Mouse (Mus musculus) midbrain, postnatal 0 days (tissue): Measurements from ENCODE around the gene Pfdn2. TPM values are rescaled to one million over a fixed set of nuclear protein-coding genes. Genes with fewer than 3 reads are reported as not detected.

ENCODE experiments used
- ATAC-seq: fragments of 200-750 bp; cut with Nextera tagmentation; 2 replicates; pipeline ENCODE4 v1.8.0; 2017; ENCODE audit warnings: moderate number of reproducible peaks, mild to moderate bottlenecking, moderate TSS enrichment, moderate library complexity; ENCODE audit not compliant: low FRiP score
- DNase-seq: peaks from one replicate; pipeline ENCODE4 v3.0.0-alpha.2; 2015; ENCODE audit warnings: low spot score
- H3K27ac ChIP-seq: fragments of 300-500 bp; sonication (generic); 2 replicates; pipeline ENCODE4 v1.5.1; 2014; ENCODE audit warnings: low read depth, mild to moderate bottlenecking, low read length, mixed read lengths
- H3K27me3 ChIP-seq: fragments of 300-500 bp; sonication (generic); 2 replicates; pipeline ENCODE4 v1.6.1; 2014; ENCODE audit warnings: low read length, control low read depth, mixed read lengths; ENCODE audit not compliant: insufficient read depth
- H3K36me3 ChIP-seq: fragments of 300-500 bp; sonication (generic); 2 replicates; pipeline ENCODE4 v1.6.1; 2014; ENCODE audit warnings: low read length, control low read depth, mixed read lengths; ENCODE audit not compliant: insufficient read depth
- H3K4me1 ChIP-seq: fragments of 300-500 bp; sonication (generic); 2 replicates; pipeline ENCODE4 v1.6.1; 2014; ENCODE audit warnings: mild to moderate bottlenecking, control low read depth, antibody characterized with exemption, low read length, mixed read lengths; ENCODE audit not compliant: insufficient read depth
- H3K4me2 ChIP-seq: fragments of 300-500 bp; sonication (generic); 2 replicates; pipeline ENCODE4 v1.6.1; 2014; ENCODE audit warnings: low read depth, mild to moderate bottlenecking, low read length, mixed read lengths; ENCODE audit not compliant: poor library complexity, severe bottlenecking
- H3K4me3 ChIP-seq: fragments of 300-500 bp; sonication (generic); 2 replicates; pipeline ENCODE4 v1.5.1; 2014; ENCODE audit warnings: low read depth, mild to moderate bottlenecking, low read length, moderate library complexity
- H3K9ac ChIP-seq: fragments of 300-500 bp; sonication (generic); replicated peaks from 2 replicates; pipeline ENCODE4 v1.6.1; 2014; ENCODE audit warnings: mild to moderate bottlenecking, low read length, moderate library complexity, mixed read lengths; ENCODE audit not compliant: poor library complexity, severe bottlenecking
- H3K9me3 ChIP-seq: fragments of 300-500 bp; sonication (generic); 2 replicates; pipeline ENCODE4 v1.6.1; 2016; ENCODE audit warnings: low read length, control low read depth
- CTCF ChIP-seq: IDR thresholded peaks from 2 replicates; pipeline ENCODE4 v1.5.1; 2016; ENCODE audit warnings: antibody characterized with exemption, mild to moderate bottlenecking
- WGBS: fragments of 180-500 bp; shearing (Covaris S2); extraction: QIAGEN DNeasy Blood & Tissue Kit; methylation state at CpG from one replicate; pipeline ENCODE4 v1.1.7; 2014; 5-methylcytosine and 5-hydroxymethylcytosine counted together
- polyA plus RNA-seq: library from polyadenylated mRNA; unstranded; fragments of >200 nt; fragmentation: Nextera tagmentation; extraction: Ambion mirVana; gene quantifications from 2 replicates; pipeline ENCODE4 v1.2.1, GENCODE M21; 2015
- total RNA-seq: library from RNA; depleted of rRNA; stranded (reverse); fragments of >200 nt; gene quantifications from 2 replicates; pipeline ENCODE4 v1.2.3, GENCODE M21; 2014

The Pfdn2 gene
- total and polyA plus RNA-seq, 2 experiments from 2014 or later = 17.3 to 155 TPM

GRCm38 (mm10) chr1:171346095-171346450 is 603 bp downstream of the Pfdn2 start:
- peak overlapping the region; percentile 86 for H3K9ac ChIP-seq
- ATAC-seq = peak; percentile 45; the same call in 1 of the 2 replicates
- peaks cover 18% of the 10 kb centered on the region for H3K36me3 ChIP-seq
- H3K27me3 ChIP-seq = no peaks in the 10 kb centered on the region
- H3K4me3 ChIP-seq = peak overlapping the region; percentile 89
- no peak for TF ChIP-seq CTCF
- WGBS = 2% methylated on average over 14 of the region's 14 CpGs
- H3K4me1 ChIP-seq = no peaks in the 10 kb centered on the region
- H3K4me2 ChIP-seq = peak overlapping the region; percentile 83
- H3K27ac ChIP-seq = peak overlapping the region; percentile 79
- peaks cover 7% of the 10 kb centered on the region; the same call in 1 of the 2 replicates for H3K9me3 ChIP-seq
- DNase-seq = no peak

- no peak overlapping the region for H3K4me3 ChIP-seq
- no peak for TF ChIP-seq CTCF
- H3K36me3 ChIP-seq = no peaks in the 10 kb centered on the region
- H3K27me3 ChIP-seq = no peaks in the 10 kb centered on the region
- 86% methylated on average over 3 of the region's 3 CpGs for WGBS
- no peak overlapping the region for H3K4me2 ChIP-seq
- H3K27ac ChIP-seq = no peak overlapping the region
- ATAC-seq = no peak
- no peak overlapping the region for H3K9ac ChIP-seq
- peaks cover 7% of the 10 kb centered on the region; the same call in 1 of the 2 replicates for H3K9me3 ChIP-seq
- no peak for DNase-seq
- no peaks in the 10 kb centered on the region for H3K4me1 ChIP-seq
These were observed 3.2 kb downstream of the Pfdn2 start for GRCm38 (mm10) chr1:171348665-171349064.

- TF ChIP-seq CTCF = no peak
- WGBS = 99% methylated on average over 2 of the region's 2 CpGs
- H3K4me1 ChIP-seq = no peaks in the 10 kb centered on the region
- ATAC-seq (no peak), DNase-seq (no peak)
- H3K27me3 ChIP-seq = no peaks in the 10 kb centered on the region
- no peak overlapping the region for H3K4me2 ChIP-seq
- H3K36me3 ChIP-seq = no peaks in the 10 kb centered on the region
- peaks cover 7% of the 10 kb centered on the region; the same call in 1 of the 2 replicates for H3K9me3 ChIP-seq
- H3K4me3 ChIP-seq = no peak overlapping the region
- H3K27ac ChIP-seq = no peak overlapping the region
- no peak overlapping the region for H3K9ac ChIP-seq
These were observed 3.7 kb downstream of the Pfdn2 start for GRCm38 (mm10) chr1:171349210-171349609.

- Histone ChIP-seq H3K9me3 (peaks cover 3% of the 10 kb centered on the region; the same call in 1 of the 2 replicates), H3K27ac (no peak overlapping the region), H3K4me1 (no peaks in the 10 kb centered on the region), H3K36me3 (peaks cover 14% of the 10 kb centered on the region), H3K27me3 (no peaks in the 10 kb centered on the region), H3K9ac (no peak overlapping the region), H3K4me3 (no peak overlapping the region), H3K4me2 (no peak overlapping the region)
- 82% methylated on average over 5 of the region's 5 CpGs for WGBS
- DNase-seq = no peak
- ATAC-seq = no peak
- TF ChIP-seq CTCF = peak; percentile 61
These were observed 10.4 kb downstream of the Pfdn2 start for GRCm38 (mm10) chr1:171355812-171356340.

GRCm38 (mm10) chr1:171356814-171357213 is 11.3 kb downstream of the Pfdn2 start:
- H3K4me2 ChIP-seq = no peak overlapping the region
- TF ChIP-seq CTCF = no peak
- ATAC-seq (no peak), DNase-seq (no peak)
- WGBS = 93% methylated on average over 2 of the region's 2 CpGs
- H3K4me3 ChIP-seq = no peak overlapping the region
- H3K27ac ChIP-seq = no peak overlapping the region
- no peak overlapping the region for H3K9ac ChIP-seq
- H3K27me3 ChIP-seq = no peaks in the 10 kb centered on the region
- 0 out of 2 replicates have a peak, but pooled peaks cover 4% of the 10 kb centered on the region for H3K4me1 ChIP-seq
- peaks cover 14% of the 10 kb centered on the region for H3K36me3 ChIP-seq
- H3K9me3 ChIP-seq = peaks cover 3% of the 10 kb centered on the region; the same call in 1 of the 2 replicates

- DNase-seq (peak; percentile 74), ATAC-seq (no peak)
- 76% methylated on average over 4 of the region's 4 CpGs for WGBS
- H3K4me2 ChIP-seq = no peak overlapping the region
- no peaks in the 10 kb centered on the region for H3K27me3 ChIP-seq
- H3K36me3 ChIP-seq = peaks cover 14% of the 10 kb centered on the region
- no peak overlapping the region for H3K9ac ChIP-seq
- peaks cover 3% of the 10 kb centered on the region; the same call in 1 of the 2 replicates for H3K9me3 ChIP-seq
- H3K4me1 ChIP-seq = 0 out of 2 replicates have a peak, but pooled peaks cover 4% of the 10 kb centered on the region
- no peak overlapping the region for H3K4me3 ChIP-seq
- peak; percentile 84 for TF ChIP-seq CTCF
- H3K27ac ChIP-seq = no peak overlapping the region
These were observed 13.0 kb downstream of the Pfdn2 start for GRCm38 (mm10) chr1:171358421-171358820.
